Mouse (Mus musculus) right cerebral cortex, adult 2 months (tissue): Measurements from ENCODE around the gene H2-Q10.
"Not testable (repeated sequence)": the region's sequence is repeated elsewhere in the genome, so short reads cannot be mapped to it uniquely, and the experiment has no call there.

Experiments
- DNase-seq, 2 experiments: peaks; one replicate each; pipeline ENCODE4 v3.0.0; 2021 to 2022; ENCODE audit warnings: low spot score in 2 of 2

Gene H2-Q10

DNA sequence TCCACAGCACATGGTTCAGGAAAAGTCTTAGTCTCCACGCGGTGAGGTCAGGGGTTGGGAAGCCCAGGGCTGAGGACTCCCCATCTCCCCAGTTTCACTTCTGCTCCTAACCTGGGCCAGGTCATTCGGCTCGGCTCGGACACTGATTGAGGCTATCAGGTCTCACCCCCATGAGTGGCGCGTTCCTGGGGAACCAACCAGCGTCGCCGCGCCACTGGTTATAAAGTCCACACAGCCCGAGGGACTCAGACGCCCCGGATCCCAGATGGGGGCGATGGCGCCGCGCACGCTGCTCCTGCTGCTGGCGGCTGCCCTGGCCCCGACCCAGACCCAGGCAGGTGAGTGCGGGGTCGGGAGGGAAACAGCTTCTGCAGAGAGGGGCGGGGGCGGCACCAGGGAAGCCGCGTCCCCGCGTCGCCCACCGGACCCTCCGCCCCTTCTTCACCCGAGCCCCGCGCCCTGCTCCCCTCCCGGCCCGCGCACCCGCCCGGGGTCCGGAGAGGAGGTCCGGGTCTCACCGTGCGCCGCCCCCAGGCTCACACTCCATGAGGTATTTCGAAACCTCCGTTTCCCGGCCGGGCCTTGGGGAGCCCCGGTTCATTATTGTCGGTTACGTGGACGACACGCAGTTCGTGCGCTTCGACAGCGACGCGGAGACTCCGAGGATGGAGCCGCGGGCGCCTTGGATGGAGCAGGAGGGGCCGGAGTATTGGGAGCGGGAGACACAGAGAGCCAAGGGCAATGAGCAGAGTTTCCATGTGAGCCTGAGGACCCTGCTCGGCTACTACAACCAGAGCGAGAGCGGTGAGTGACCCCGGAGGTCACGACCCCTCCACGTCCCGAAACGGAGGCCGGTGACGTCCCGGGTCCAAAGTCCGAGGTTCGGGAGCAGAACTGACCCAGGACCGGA, at the start of gene H2-Q10:
Gene H2-Q10 (plus strand): TSS at position 248 of the 910 bp plus-strand sequence.
- DNase-seq = no peak

DNA sequence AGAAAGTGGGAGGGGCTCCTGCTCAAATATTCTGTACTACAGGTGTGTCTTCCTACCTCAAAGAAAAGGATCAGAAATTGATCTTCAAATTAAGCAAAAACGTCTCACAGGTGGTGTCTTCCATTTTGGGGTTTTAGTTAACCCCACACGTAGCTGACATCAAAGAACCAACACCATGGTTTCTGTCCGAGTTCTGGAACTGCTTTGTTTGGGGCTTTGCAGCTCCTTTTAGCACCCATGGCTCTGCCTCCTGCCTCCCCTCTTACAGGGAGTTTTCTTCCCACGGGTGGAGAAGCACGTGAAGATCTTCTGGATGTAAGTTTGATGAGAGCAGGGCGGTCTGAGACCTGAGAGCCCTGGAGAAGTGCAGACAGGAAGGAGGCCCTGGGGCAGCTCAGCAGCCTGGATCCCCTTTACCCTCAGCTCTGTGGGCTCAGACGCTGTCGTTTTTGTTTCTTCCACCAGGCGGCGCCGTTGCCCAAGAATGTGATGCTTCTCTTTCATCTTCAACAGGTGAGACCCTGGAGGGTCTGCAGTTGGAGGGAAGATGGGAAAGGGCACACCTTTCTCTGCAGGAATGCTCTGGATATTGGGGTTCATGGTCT, 49.6 kb upstream of the H2-Q10 start:
- DNase-seq = not testable (repeated sequence)

DNA sequence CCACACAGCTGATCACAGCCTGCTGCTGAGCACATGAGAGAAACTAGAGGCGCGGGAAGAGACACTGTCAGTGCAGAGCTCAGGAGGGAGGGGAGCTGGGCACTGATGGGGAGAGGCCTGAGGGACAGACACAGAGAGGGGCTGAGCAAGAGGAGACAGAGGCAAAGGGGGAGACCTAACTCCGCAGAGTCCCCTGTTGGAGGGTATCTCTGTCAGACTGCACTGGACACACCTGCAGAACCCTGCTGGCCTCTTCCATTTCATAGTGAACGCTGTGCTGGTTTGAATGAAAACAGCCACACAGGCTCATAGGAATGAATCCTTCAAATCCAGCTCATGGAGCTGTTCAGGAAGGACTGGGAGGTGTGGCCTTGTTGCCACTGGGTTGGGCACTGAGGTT, 48.6 kb upstream of the H2-Q10 start:
- DNase-seq = not testable (repeated sequence)

DNA sequence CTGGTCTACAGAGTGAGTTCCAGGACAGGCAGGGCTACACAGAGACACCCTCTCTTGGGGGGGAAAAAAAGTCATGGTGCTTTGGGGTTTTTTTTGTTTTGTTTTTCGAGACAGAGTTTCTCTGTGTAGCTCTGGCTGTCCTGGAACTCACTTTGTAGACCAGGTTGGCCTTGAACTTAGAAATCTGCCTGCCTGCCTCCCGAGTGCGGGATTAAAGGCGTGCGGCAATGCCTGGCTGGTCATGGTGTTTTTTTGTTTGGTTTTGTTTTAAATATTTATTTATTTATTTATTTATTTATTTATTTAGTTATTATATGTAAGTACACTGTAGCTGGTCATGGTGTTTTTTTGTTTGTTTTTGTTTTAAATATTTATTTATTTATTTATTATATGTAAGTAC, 47.5 kb upstream of the H2-Q10 start:
- DNase-seq = not testable (repeated sequence)

DNA sequence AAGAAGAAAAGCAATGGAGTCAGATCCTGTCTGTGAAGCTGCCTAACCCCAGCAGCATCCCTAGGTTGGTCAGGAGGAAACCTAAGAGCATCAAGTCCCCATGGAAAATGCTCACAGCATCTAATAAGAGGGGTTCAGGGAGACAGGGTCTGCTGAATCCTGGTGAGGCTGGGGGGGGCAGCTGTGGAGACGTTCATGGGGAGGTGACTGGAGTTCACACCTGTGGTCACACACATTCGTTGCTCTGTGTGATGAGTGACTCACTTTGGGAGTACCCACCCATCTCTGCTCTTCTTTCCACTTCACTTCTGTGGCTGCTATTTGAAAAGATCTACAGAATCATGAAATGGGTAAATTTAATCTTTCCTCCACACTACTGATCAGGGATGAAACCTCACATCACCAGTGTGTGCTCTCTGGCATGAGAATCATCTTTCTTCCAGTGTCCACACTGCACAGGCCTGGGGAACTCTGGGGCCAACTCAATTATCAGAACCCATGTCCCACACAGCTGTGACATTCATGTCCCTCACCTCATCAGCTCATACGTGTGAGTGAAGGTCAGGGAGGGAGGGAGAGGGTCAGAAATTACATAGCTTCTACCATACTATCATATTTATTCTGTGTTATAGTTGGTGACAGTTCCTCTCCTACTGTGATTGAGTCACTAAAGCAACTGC, 46.6 kb upstream of the H2-Q10 start:
- not testable (repeated sequence) for DNase-seq

DNA sequence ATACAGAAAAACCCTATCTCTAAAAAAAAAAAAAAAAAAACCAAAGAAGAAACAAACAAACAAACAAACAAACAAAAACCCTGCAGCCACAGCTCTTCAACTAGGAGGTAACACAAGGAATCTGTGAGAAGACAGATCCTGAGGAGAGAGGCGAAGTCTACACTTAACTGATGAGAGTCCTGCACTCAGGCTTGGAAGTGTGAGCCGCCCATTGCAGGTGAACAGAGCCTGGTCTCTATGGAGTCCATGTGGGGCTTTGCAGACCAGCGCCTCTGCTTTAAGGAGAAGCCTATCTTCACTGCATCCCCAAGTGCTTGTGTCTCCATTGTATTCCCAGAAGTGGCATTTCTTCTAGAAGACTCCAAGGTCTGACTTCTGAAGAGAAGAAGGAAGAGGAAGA, 45.8 kb upstream of the H2-Q10 start:
- not testable (repeated sequence) for DNase-seq

DNA sequence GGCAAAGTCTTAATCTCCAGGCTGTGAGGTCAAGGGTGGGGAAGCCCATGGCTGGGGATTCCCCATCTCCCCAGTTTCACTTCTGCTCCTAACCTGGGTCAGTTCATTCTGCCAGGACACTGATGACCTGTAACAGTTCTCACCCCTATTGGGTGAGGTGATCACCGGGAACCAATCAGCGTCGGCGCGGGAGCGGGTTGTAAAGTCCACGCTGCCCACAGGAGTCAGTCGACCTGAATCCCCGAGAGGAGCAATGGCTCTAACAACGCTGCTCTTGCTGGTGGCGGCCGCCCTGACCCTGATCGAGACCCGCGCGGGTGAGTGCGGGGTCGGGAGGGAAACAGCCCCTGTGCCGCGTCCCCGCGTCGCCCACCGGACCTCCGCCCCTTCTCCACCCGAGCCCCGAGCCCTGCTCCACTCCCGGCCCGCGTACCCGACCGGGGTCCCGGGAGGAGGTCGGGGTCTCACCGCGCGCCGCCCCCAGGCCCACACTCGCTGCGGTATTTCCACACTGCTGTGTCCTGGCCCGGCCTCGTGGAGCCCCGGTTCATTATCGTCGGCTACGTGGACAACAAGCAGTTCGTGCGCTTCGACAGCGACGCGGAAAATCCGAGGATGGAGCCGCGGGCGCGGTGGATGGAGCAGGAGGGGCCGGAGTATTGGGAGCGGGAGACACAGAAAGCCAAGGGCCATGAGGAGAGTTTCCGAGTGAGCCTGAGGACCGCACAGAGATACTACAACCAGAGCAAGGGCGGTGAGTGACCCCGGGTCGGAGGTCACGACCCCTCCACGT, 45.1 kb upstream of the H2-Q10 start, which contains the start of gene H2-Q6:
Gene H2-Q6 (plus strand): TSS at position 227 of the 793 bp plus-strand sequence.
- not testable (repeated sequence) for DNase-seq

DNA sequence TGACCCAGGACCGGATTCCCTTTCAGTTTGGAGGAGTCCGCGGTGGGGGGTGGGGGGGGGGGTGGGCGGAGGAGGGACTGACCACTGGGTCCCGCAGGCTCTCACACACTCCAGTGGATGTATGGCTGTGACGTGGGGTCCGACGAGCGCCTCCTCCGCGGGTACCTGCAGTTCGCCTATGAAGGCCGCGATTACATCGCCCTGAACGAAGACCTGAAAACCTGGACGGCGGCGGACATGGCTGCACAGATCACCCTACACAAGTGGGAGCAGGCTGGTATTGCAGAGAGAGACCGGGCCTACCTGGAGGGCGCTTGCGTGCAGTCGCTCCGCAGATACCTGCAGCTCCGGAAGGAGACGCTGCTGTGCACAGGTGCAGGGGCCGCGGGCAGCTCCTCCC, 44.4 kb upstream of the H2-Q10 start:
- DNase-seq = not testable (repeated sequence)

DNA sequence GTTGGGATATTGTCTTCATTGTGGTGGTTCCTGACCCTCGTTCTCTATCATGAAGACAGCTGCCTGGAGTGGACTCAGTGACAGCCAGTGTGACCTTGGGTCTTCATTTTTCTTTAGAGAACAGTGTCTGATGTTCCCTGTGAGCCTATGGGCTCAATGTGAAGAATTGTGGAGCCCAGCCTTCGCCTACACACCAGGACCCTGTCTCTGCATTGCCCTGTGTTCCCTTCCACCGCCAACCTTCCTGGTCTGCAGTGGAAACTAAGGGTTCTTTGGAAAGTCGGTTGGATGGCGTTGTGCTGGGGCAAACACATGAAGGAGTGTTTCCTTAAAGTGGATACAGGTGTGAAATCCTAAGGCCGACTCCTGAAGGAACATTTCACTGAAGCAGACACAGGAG, 41.0 kb upstream of the H2-Q10 start:
- DNase-seq = not testable (repeated sequence)

DNA sequence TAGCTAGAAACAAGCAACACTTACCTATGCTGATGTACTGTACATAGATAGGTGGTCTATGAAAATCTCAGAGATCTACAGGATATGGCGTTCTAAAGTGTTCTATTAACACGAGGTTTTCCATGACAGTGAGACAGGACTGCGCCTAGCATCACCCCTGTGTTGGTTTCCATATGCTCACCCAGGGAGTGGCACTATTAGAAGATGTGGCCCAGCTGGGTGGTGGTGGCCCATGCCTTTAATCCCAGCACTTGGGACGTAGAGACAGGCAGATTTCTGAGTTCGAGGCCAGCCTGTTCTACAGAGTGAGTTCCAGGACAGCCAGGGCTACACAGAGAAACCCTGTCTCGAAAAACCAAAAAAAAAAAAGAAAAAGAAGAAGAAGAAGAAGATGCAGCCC, 39.2 kb upstream of the H2-Q10 start:
- DNase-seq = not testable (repeated sequence)

DNA sequence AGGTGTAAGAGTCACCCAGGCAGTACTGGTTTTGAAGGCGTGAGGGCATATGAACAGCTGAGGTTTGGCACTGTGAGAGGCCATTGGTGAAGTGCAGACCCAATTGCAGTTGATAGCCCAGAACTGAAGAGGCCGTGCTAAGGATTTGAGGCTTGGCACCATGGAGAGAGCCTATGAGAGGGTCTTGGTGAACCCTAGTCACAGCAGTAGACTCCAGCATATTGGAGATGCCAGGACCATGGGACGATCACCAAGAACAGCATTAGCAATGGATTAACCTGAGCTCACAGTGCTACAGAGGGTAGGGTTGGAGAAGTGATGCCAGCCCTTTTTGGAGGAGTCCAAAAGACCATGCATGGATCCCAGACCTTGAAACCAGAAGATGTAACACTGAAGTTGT, 37.7 kb upstream of the H2-Q10 start:
- DNase-seq = not testable (repeated sequence)

DNA sequence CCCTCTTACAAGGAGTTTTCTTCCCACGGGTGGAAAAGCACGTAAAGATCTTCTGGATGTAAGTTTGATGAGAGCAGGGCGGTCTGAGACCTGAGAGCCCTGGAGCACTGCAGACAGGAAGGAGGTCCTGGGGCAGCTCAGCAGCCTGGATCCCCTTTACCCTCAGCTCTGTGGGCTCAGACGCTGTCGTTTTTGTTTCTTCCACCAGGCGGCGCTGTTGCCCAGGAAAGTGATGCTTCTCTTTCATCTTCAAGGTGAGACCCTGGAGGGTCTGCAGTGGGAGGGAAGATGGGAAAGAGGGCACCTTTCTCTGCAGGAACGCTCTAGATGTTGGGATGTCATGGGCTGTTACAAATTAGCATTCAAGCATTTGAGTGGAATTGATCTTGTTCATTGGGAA, 35.1 kb upstream of the H2-Q10 start:
- DNase-seq = not testable (repeated sequence)

DNA sequence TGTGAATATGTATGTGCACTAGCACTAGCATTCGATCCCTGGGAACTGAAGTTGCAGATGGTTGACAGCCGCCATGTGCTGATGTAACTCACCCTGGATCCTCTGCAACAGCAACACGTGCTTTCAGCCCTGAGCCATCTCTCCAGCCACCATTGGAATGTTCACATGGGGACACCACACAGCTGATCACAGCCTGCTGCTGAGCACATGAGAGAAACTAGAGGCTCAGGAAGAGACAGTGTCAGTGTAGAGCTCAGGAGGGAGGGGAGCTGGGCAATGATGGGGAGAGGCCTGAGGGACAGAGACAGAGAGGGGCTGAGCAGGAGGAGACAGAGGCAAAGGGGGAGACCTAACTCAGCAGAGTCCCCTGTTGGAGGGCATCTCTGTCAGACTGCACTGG, 34.3 kb upstream of the H2-Q10 start:
- not testable (repeated sequence) for DNase-seq

DNA sequence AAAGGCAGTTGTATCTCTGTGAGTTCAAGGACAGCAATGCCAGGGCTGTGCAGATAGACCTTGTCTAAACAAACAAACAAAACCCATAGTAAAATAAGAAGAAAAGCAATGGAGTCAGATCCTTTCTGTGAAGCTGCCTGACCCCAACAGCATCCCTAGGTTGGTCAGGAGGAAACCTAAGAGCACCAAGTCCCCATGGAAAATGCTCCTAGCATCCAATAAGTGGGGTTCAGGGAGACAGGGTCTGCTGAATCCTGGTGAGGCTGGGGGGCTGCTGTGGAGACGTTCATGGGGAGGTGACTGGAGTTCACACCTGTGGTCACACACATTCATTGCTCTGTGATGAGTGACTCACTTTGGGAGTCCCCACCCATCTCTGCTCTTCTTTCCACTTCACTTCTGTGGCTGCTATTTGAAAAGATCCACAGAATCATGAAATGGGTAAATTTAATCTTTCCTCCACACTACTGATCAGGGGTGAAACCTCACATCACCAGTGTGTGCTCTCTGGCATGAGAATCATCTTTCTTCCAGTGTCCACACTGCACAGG, 32.4 kb upstream of the H2-Q10 start:
- DNase-seq = not testable (repeated sequence)

DNA sequence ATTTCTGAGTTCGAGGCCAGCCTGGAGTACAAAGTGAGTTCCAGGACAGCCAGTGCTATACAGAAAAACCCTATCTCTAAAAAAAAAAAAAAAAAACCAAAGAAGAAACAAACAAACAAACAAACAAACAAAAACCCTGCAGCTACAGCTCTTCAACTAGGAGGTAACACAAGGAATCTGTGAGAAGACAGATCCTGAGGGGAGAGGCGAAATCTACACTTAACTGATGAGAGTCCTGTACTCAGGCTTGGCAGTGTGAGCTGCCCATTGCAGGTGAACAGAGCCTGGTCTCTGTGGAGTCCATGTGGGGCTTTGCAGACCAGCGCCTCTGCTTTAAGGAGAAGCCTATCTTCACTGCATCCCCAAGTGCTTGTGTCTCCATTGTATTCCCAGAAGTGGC, 31.5 kb upstream of the H2-Q10 start:
- not testable (repeated sequence) for DNase-seq

DNA sequence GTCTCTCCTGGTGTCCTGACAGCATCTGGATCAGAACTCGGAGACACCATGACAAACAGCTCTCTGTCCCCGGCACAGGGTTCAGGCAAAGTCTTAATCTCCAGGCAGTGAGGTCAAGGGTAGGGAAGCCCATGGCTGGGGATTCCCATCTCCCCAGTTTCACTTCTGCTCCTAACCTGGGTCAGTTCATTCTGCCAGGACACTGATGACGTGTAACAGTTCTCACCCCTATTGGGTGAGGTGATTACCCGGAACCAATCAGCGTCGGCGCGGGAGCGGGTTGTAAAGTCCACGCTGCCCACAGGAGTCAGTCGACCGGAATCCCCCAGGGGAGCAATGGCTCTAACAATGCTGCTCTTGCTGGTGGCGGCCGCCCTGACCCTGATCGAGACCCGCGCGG, 31.0 kb upstream of the H2-Q10 start, which contains the start of gene H2-Q7:
Gene H2-Q7 (plus strand): TSS at position 271 of the 400 bp plus-strand sequence.
- DNase-seq = peak; percentile 47 to 75

DNA sequence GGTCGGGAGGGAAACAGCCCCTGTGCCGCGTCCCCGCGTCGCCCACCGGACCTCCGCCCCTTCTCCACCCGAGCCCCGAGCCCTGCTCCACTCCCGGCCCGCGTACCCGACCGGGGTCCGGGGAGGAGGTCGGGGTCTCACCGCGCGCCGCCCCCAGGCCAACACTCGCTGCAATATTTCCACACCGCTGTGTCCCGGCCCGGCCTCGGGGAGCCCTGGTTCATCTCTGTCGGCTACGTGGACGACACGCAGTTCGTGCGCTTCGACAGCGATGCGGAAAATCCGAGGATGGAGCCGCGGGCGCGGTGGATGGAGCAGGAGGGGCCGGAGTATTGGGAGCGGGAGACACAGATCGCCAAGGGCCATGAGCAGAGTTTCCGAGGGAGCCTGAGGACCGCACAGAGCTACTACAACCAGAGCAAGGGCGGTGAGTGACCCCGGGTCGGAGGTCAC, 30.6 kb upstream of the H2-Q10 start:
- not testable (repeated sequence) for DNase-seq

DNA sequence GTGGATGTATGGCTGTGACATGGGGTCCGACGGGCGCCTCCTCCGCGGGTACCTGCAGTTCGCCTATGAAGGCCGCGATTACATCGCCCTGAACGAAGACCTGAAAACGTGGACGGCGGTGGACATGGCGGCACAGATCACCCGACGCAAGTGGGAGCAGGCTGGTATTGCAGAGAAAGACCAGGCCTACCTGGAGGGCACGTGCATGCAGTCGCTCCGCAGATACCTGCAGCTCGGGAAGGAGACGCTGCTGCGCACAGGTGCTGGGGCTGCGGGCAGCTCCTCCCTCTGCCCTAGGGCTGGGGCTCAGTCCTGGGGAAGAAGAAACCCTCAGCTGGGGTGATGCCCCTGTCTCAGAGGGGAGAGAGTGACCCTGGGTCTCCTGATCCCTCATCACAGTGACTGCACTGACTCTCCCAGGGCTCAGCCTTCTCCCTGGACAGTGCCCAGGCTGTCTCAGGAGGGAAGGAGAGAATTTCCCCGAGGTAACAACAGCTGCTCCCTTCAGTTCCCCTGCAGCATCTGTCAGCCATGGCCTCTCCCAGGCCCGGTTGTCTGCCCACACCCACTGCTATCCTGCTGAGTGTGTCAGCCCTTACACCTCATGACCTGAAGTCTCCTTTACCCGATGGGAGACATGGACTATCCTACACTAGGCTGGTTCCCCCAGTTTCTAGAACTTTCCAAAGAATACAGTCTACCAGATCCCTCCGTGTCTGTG, 29.8 kb upstream of the H2-Q10 start:
- not testable (repeated sequence) for DNase-seq

DNA sequence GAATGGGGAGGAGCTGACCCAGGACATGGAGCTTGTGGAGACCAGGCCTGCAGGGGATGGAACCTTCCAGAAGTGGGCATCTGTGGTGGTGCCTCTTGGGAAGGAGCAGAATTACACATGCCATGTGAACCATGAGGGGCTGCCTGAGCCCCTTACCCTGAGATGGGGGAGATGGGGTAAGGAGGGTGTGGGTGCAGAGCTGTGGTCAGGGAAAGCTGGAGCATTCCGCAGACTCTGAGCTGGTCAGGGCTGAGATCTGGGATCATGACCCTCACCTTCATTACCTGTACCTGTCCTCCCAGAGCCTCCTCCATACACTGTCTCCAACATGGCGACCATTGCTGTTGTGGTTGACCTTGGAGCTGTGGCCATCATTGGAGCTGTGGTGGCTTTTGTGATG, 27.5 kb upstream of the H2-Q10 start:
- not testable (repeated sequence) for DNase-seq

DNA sequence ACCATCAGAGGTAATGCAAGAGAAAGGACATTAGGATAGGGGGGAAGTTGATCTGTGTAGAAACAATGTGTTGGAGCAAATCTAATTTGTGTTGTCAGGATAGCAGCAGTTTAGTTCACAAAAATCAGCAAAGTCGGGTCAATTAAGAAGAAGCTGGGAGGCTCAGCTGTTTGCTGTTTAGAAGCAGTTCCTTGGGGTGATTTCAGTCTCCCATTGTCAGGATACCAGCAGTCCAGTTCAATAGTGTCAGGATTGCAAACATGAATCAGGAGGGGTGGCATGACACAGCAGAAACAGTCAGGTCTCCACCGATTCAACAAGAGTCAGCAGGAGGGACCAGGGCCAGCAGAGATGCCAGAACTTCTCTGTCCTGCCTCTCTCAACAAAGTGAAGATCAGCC, 25.4 kb upstream of the H2-Q10 start:
- not testable (repeated sequence) for DNase-seq
